Mouse (Mus musculus) olfactory bulb, adult 2 months (tissue): ENCODE measurements around the gene Chmp6.

Source experiments
- CTCF ChIP-seq: fragments of 200-500 bp; IDR thresholded peaks from 2 replicates; pipeline ENCODE4 v1.5.1; 2012; ENCODE audit warnings: low read depth, mild to moderate bottlenecking, low read length, moderate library complexity; ENCODE audit not compliant: insufficient read depth
- POLR2A ChIP-seq: fragments of 200-500 bp; IDR thresholded peaks from 2 replicates; pipeline ENCODE4 v1.6.1; 2012; ENCODE audit warnings: mild to moderate bottlenecking, low read depth, low read length, moderate library complexity; ENCODE audit not compliant: insufficient read depth

DNA sequence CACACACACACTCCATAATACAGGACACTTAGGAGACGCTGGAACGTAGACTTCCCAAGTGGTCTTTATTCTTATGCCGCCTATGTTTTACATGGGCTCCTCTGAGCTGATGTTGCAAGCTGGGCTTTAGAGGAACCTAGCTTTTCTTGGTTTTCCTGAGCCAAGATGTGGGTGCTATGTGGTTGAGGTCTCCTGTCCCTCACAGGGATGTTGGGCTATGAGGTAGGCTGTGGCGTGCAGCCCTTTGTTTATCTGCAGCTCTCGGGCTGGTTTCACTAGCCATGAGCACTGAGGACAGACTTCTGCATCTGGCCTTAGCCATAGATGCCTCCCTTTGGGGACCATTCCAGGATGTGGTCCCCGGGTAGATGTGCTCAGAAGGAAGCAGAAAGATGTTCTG, 47.4 kb downstream of the Chmp6 start:
- TF ChIP-seq CTCF (no peak), POLR2A (no peak)
